Mouse (Mus musculus) liver, embryonic 11.5 days (tissue): Measurements from ENCODE around the gene Iqgap2. TPM values are rescaled to one million over a fixed set of nuclear protein-coding genes. Genes with fewer than 3 reads are reported as not detected.

ENCODE experiments used
- ATAC-seq: fragments of 200-750 bp; cut with Nextera tagmentation; replicated peaks from 2 replicates; pipeline ENCODE4 v1.8.0; 2017; ENCODE audit warnings: moderate number of reproducible peaks, mild to moderate bottlenecking, moderate TSS enrichment, moderate library complexity; ENCODE audit not compliant: low FRiP score
- DNase-seq: peaks from one replicate; pipeline ENCODE4 v3.0.0-alpha.2; 2017; ENCODE audit warnings: low spot score
- H3K27ac ChIP-seq: fragments of 300-500 bp; sonication (generic); 2 replicates; pipeline ENCODE4 v1.5.1; 2014; ENCODE audit warnings: mild to moderate bottlenecking, low read depth, low read length, control low read depth
- H3K27me3 ChIP-seq: fragments of 300-500 bp; sonication (generic); replicated peaks from 2 replicates; pipeline ENCODE4 v1.6.1; 2014; ENCODE audit warnings: low read length, mixed read lengths; ENCODE audit not compliant: control insufficient read depth, insufficient read depth
- H3K36me3 ChIP-seq: fragments of 300-500 bp; sonication (generic); 2 replicates; pipeline ENCODE4 v1.6.1; 2014; ENCODE audit warnings: mild to moderate bottlenecking, low read length, moderate library complexity, mixed read lengths; ENCODE audit not compliant: control insufficient read depth, insufficient read depth
- H3K4me1 ChIP-seq: fragments of 300-500 bp; sonication (generic); replicated peaks from 2 replicates; pipeline ENCODE4 v1.6.1; 2014; ENCODE audit warnings: low read length, mixed read lengths; ENCODE audit not compliant: control insufficient read depth, insufficient read depth
- H3K4me2 ChIP-seq: fragments of 300-500 bp; sonication (generic); 2 replicates; pipeline ENCODE4 v1.6.1; 2014; ENCODE audit warnings: mild to moderate bottlenecking, control low read depth, moderate library complexity
- H3K4me3 ChIP-seq: fragments of 300-500 bp; sonication (generic); 2 replicates; pipeline ENCODE4 v1.5.1; 2014; ENCODE audit warnings: low read depth, low read length, control low read depth
- H3K9ac ChIP-seq: fragments of 300-500 bp; sonication (generic); 2 replicates; pipeline ENCODE4 v1.6.1; 2014; ENCODE audit warnings: low read depth, low read length, control low read depth
- H3K9me3 ChIP-seq: fragments of 300-500 bp; sonication (generic); 2 replicates; pipeline ENCODE4 v1.6.1; 2016; ENCODE audit warnings: low read length, inconsistent platforms, mixed read lengths; ENCODE audit not compliant: control insufficient read depth
- WGBS: fragments of 180-500 bp; shearing (Covaris S2); extraction: QIAGEN DNeasy Blood & Tissue Kit; methylation state at CpG from one replicate; pipeline ENCODE4 v1.1.7; 2014; 5-methylcytosine and 5-hydroxymethylcytosine counted together
- polyA plus RNA-seq: library from polyadenylated mRNA; unstranded; fragments of >200 nt; fragmentation: Nextera tagmentation; extraction: Ambion mirVana; gene quantifications from 2 replicates; pipeline ENCODE4 v1.2.1, GENCODE M21; 2014

Gene Iqgap2
- polyA plus RNA-seq, 1 experiment from 2014 or later: 17.1 TPM

- no peak for ATAC-seq
- no peak for DNase-seq
- WGBS: 61% methylated on average over 5 of the region's 5 CpGs
- Histone ChIP-seq H3K27ac (no peak overlapping the region), H3K4me1 (peaks cover 27% of the 10 kb centered on the region), H3K9me3 (no peaks in the 10 kb centered on the region), H3K4me2 (no peak overlapping the region), H3K4me3 (no peak overlapping the region), H3K27me3 (no peaks in the 10 kb centered on the region), H3K9ac (no peak overlapping the region), H3K36me3 (no peaks in the 10 kb centered on the region)
These were observed 84.5 kb downstream of the Iqgap2 start for GRCm38 (mm10) chr13:95807106-95807750.

- H3K4me1 ChIP-seq: peaks cover 27% of the 10 kb centered on the region
- H3K27me3 ChIP-seq: no peaks in the 10 kb centered on the region
- no peaks in the 10 kb centered on the region for H3K9me3 ChIP-seq
- H3K4me3 ChIP-seq: no peak overlapping the region
- no peak overlapping the region for H3K27ac ChIP-seq
- no peaks in the 10 kb centered on the region for H3K36me3 ChIP-seq
- H3K9ac ChIP-seq: no peak overlapping the region
- 0 out of 2 replicates have a peak overlapping the region, but pooled peaks have one; percentile 34 for H3K4me2 ChIP-seq
- peak; percentile 65 for ATAC-seq
- peak; percentile 40 for DNase-seq
- 41% methylated on average over 13 of the region's 13 CpGs for WGBS
These were observed 86.1 kb downstream of the Iqgap2 start for GRCm38 (mm10) chr13:95805469-95806166.

GRCm38 (mm10) chr13:95804113-95804512, 87.6 kb downstream of the Iqgap2 start:
- Histone ChIP-seq H3K36me3 (no peaks in the 10 kb centered on the region), H3K4me3 (no peak overlapping the region), H3K9ac (no peak overlapping the region), H3K27ac (no peak overlapping the region), H3K9me3 (no peaks in the 10 kb centered on the region), H3K4me1 (peaks cover 27% of the 10 kb centered on the region), H3K4me2 (no peak overlapping the region), H3K27me3 (no peaks in the 10 kb centered on the region)
- DNase-seq: no peak
- 36% methylated on average over 6 of the region's 6 CpGs for WGBS
- ATAC-seq: peak; percentile 47; the same call in 1 of the 2 replicates

GRCm38 (mm10) chr13:95800925-95801324, 90.8 kb downstream of the Iqgap2 start:
- no peak overlapping the region for H3K9ac ChIP-seq
- no peak overlapping the region for H3K4me3 ChIP-seq
- no peaks in the 10 kb centered on the region for H3K36me3 ChIP-seq
- 82% methylated on average over 9 of the region's 9 CpGs for WGBS
- DNase-seq (no peak), ATAC-seq (no peak)
- no peaks in the 10 kb centered on the region for H3K27me3 ChIP-seq
- no peaks in the 10 kb centered on the region for H3K9me3 ChIP-seq
- peaks cover 21% of the 10 kb centered on the region for H3K4me1 ChIP-seq
- no peak overlapping the region for H3K4me2 ChIP-seq
- no peak overlapping the region for H3K27ac ChIP-seq

GRCm38 (mm10) chr13:95799322-95799721, 92.4 kb downstream of the Iqgap2 start:
- H3K4me3 ChIP-seq: no peak overlapping the region
- DNase-seq (no peak), ATAC-seq (no peak)
- no peak overlapping the region for H3K9ac ChIP-seq
- H3K4me1 ChIP-seq: peaks cover 5% of the 10 kb centered on the region
- no peaks in the 10 kb centered on the region for H3K9me3 ChIP-seq
- no peak overlapping the region for H3K27ac ChIP-seq
- no peaks in the 10 kb centered on the region for H3K36me3 ChIP-seq
- WGBS: 71% methylated on average over 4 of the region's 4 CpGs
- no peaks in the 10 kb centered on the region for H3K27me3 ChIP-seq
- H3K4me2 ChIP-seq: no peak overlapping the region

GRCm38 (mm10) chr13:95798721-95799120, 93.0 kb downstream of the Iqgap2 start:
- H3K4me1 ChIP-seq: no peaks in the 10 kb centered on the region; the same call in 1 of the 2 replicates
- H3K4me3 ChIP-seq: no peak overlapping the region
- DNase-seq: no peak
- 63% methylated on average over 6 of the region's 6 CpGs for WGBS
- no peaks in the 10 kb centered on the region for H3K36me3 ChIP-seq
- ATAC-seq: no peak
- no peaks in the 10 kb centered on the region for H3K9me3 ChIP-seq
- H3K9ac ChIP-seq: no peak overlapping the region
- H3K27me3 ChIP-seq: no peaks in the 10 kb centered on the region
- H3K4me2 ChIP-seq: no peak overlapping the region
- H3K27ac ChIP-seq: no peak overlapping the region

GRCm38 (mm10) chr13:95797530-95797929, 94.2 kb downstream of the Iqgap2 start:
- H3K36me3 ChIP-seq: no peaks in the 10 kb centered on the region
- H3K9me3 ChIP-seq: no peaks in the 10 kb centered on the region
- DNase-seq (no peak), ATAC-seq (no peak)
- H3K4me1 ChIP-seq: no peaks in the 10 kb centered on the region
- no peak overlapping the region for H3K4me2 ChIP-seq
- H3K27me3 ChIP-seq: no peaks in the 10 kb centered on the region
- WGBS: 60% methylated on average over 2 of the region's 2 CpGs
- H3K9ac ChIP-seq: no peak overlapping the region
- H3K27ac ChIP-seq: no peak overlapping the region
- H3K4me3 ChIP-seq: no peak overlapping the region

GRCm38 (mm10) chr13:95794346-95794745, 97.4 kb downstream of the Iqgap2 start:
- WGBS: 81% methylated on average over 8 of the region's 8 CpGs
- Histone ChIP-seq H3K4me1 (peaks cover 6% of the 10 kb centered on the region), H3K9ac (no peak overlapping the region), H3K36me3 (no peaks in the 10 kb centered on the region), H3K4me3 (no peak overlapping the region), H3K9me3 (no peaks in the 10 kb centered on the region), H3K27ac (no peak overlapping the region), H3K4me2 (no peak overlapping the region), H3K27me3 (no peaks in the 10 kb centered on the region)
- DNase-seq (no peak), ATAC-seq (no peak)

- H3K27me3 ChIP-seq: no peaks in the 10 kb centered on the region
- no peaks in the 10 kb centered on the region for H3K36me3 ChIP-seq
- peaks cover 15% of the 10 kb centered on the region for H3K4me1 ChIP-seq
- no peak overlapping the region for H3K9ac ChIP-seq
- 70% methylated on average over 6 of the region's 6 CpGs for WGBS
- no peak for DNase-seq
- ATAC-seq: no peak
- H3K4me2 ChIP-seq: no peak overlapping the region
- no peak overlapping the region for H3K4me3 ChIP-seq
- H3K27ac ChIP-seq: no peak overlapping the region
- H3K9me3 ChIP-seq: no peaks in the 10 kb centered on the region
These were observed 100.8 kb downstream of the Iqgap2 start for GRCm38 (mm10) chr13:95790883-95791282.
